Mouse (Mus musculus) limb, embryonic 12.5 days (tissue): ENCODE measurements at regions not wholly inside any gene's neighbourhood (a gene's known extent, or its start where the extent isn't known, plus 50 kb on each side); places are given as distances from the start of the nearest gene placed in this dataset.

Experiments
- ATAC-seq: fragments of 200-750 bp; cut with Nextera tagmentation; 2 replicates; pipeline ENCODE4 v1.8.0; 2017; ENCODE audit warnings: low read depth, moderate TSS enrichment; ENCODE audit not compliant: insufficient number of reproducible peaks, insufficient read depth, low FRiP score, low TSS enrichment
- H3K27ac ChIP-seq: fragments of 300-500 bp; sonication (generic); 2 replicates; pipeline ENCODE4 v1.5.1; 2016; ENCODE audit warnings: mild to moderate bottlenecking, moderate library complexity
- H3K27me3 ChIP-seq: fragments of 300-500 bp; sonication (generic); 2 replicates; pipeline ENCODE4 v1.6.1; 2016; ENCODE audit warnings: mild to moderate bottlenecking, moderate library complexity
- H3K36me3 ChIP-seq: fragments of 300-500 bp; sonication (generic); 2 replicates; pipeline ENCODE4 v1.6.1; 2016; ENCODE audit warnings: mild to moderate bottlenecking, moderate library complexity
- H3K4me1 ChIP-seq: fragments of 300-500 bp; sonication (generic); replicated peaks from 2 replicates; pipeline ENCODE4 v1.6.1; 2016
- H3K4me2 ChIP-seq: fragments of 300-500 bp; sonication (generic); 2 replicates; pipeline ENCODE4 v1.6.1; 2016; ENCODE audit warnings: mild to moderate bottlenecking, moderate library complexity
- H3K4me3 ChIP-seq: fragments of 300-500 bp; sonication (generic); replicated peaks from 2 replicates; pipeline ENCODE4 v1.5.1; 2016; ENCODE audit warnings: mild to moderate bottlenecking
- H3K9ac ChIP-seq: fragments of 300-500 bp; sonication (generic); replicated peaks from 2 replicates; pipeline ENCODE4 v1.6.1; 2016; ENCODE audit warnings: mild to moderate bottlenecking, moderate library complexity
- H3K9me3 ChIP-seq: fragments of 300-500 bp; sonication (generic); 2 replicates; pipeline ENCODE4 v1.6.1; 2016; ENCODE audit warnings: mild to moderate bottlenecking, moderate library complexity
- WGBS: fragments of 180-500 bp; shearing (Covaris S2); methylation state at CpG from one replicate; pipeline ENCODE4 v1.1.7; 2016; 5-methylcytosine and 5-hydroxymethylcytosine counted together

DNA sequence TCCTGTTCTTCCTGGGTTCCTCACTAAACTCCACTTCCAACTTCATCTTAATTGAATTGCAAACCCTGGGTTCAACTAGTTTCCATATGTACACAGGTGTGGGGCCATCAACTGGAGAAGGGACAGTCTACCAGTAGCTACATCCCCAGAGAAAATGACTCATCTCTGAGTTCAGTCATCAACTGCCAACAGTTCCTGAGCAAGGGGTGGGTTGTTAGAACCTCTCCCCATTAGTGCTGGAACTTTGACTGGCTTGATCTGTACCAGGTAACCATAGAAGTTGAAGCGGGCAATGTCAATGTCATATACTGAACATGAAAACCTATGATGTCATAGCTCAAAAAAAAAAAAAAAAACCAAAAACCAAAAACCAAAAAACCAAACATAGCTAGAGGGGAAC is 69.8 kb downstream of the Gm21750 start:
- no peak overlapping the region for H3K9ac ChIP-seq
- H3K27me3 ChIP-seq = no peaks in the 10 kb centered on the region
- no peak overlapping the region for H3K27ac ChIP-seq
- H3K4me2 ChIP-seq = no peak overlapping the region
- H3K4me1 ChIP-seq = no peaks in the 10 kb centered on the region
- H3K4me3 ChIP-seq = no peak overlapping the region
- H3K36me3 ChIP-seq = no peaks in the 10 kb centered on the region
- no peaks in the 10 kb centered on the region for H3K9me3 ChIP-seq
- ATAC-seq = no peak
- 91% methylated on average over 1 of the region's 1 CpGs for WGBS

DNA sequence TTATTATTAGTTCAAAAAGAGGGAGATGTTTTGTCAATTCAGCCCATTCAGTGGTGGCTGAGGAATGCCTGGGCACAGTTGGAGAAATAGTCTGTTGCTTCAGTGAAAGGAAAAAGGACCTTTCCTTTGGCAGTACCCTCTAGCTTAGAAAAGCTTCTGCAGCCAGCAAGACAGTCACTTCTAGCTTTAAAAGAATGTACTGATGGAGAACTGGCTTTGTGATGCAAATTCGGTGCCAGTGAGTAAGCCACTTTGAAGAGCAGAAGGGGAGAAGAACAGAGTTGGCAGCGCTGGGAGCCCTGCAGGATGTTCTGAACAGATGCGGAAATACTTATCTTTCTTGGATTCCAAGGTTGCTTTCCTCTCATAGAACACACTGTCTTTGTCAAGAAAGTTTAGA is 71.1 kb downstream of the Gm21750 start:
- no peaks in the 10 kb centered on the region for H3K9me3 ChIP-seq
- WGBS = 57% methylated on average over 3 of the region's 3 CpGs
- no peak for ATAC-seq

DNA sequence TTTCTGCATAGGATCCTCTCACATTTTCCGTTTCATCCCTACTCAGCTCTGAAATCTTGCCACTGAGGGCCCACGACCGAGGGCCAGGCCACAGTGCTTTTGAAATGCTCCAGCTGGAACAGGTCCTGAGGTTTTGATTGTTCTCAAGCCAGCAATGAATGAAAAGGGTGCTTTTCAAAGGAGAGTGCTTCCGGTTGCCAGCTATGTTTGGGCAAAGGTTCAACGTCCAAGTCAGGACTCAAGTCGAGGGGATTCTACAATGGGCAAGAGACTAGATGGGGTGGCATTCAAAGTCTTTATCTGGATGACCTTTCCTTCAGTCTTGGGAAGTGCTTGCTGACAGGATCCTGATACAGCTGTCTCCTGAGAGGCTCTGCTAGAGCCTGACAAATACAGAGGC is 89.8 kb downstream of the Gm21750 start:
- no peak for ATAC-seq
- no peaks in the 10 kb centered on the region for H3K27me3 ChIP-seq
- H3K9me3 ChIP-seq = no peaks in the 10 kb centered on the region
- no peak overlapping the region for H3K27ac ChIP-seq
- no peak overlapping the region for H3K4me3 ChIP-seq
- H3K4me1 ChIP-seq = no peaks in the 10 kb centered on the region
- H3K9ac ChIP-seq = no peak overlapping the region
- WGBS = 86% methylated on average over 6 of the region's 6 CpGs
- H3K4me2 ChIP-seq = no peak overlapping the region
- no peaks in the 10 kb centered on the region for H3K36me3 ChIP-seq

More for the DNA sequence above, 71.1 kb downstream of the Gm21750 start:
- no peak overlapping the region for H3K27ac ChIP-seq
- no peak overlapping the region for H3K4me3 ChIP-seq
- H3K36me3 ChIP-seq = no peaks in the 10 kb centered on the region
- no peaks in the 10 kb centered on the region for H3K27me3 ChIP-seq
- no peaks in the 10 kb centered on the region for H3K4me1 ChIP-seq
- no peak overlapping the region for H3K9ac ChIP-seq
- H3K4me2 ChIP-seq = no peak overlapping the region

DNA sequence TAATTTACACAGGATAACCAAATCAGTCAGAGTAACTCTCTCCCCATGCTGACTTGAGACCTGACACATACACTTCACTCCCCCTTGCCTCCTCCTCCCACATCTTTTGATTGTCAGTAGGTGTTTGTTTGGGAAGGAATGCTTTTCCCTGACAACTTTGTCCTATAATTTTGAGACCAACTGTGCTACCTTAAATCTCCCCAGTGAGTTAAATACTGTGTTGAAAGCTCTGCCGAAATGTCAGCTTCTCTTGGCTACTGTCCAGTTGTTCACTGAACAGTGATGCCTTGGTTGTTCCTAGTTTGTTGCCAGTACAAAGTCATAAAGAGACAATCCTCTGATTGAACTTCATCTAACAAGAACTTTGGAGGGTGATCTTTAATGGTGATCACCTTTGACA is 99.0 kb downstream of the Gm21750 start:
- no peaks in the 10 kb centered on the region for H3K36me3 ChIP-seq
- H3K4me3 ChIP-seq = no peak overlapping the region
- no peak overlapping the region for H3K27ac ChIP-seq
- H3K9me3 ChIP-seq = no peaks in the 10 kb centered on the region
- H3K9ac ChIP-seq = no peak overlapping the region
- H3K4me2 ChIP-seq = no peak overlapping the region
- WGBS = 56% methylated on average over 1 of the region's 1 CpGs
- no peak for ATAC-seq
- no peaks in the 10 kb centered on the region for H3K27me3 ChIP-seq
- H3K4me1 ChIP-seq = no peaks in the 10 kb centered on the region

DNA sequence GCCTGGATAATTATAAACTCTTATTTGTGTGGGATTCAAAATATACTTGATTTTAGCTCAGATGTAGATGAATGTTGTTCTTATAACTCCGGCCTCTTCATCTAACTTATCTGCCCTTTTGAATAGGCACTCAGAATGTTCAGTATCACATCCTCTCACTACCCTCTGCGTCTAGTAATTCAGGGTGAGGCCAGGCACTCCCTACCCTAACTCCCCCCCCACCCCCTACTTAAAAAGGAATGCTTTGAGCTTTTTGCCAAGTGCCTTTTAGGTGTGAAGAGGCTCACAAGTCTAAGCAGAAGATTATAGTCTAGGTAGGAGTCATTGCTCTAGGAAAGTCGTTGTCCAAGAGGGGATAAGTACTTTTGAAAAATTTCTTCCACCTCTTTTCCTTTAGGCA is 111.9 kb downstream of the Gm21750 start:
- ATAC-seq = no peak
- Histone ChIP-seq H3K36me3 (no peaks in the 10 kb centered on the region), H3K9ac (no peak overlapping the region), H3K4me3 (no peak overlapping the region), H3K9me3 (no peaks in the 10 kb centered on the region), H3K27me3 (no peaks in the 10 kb centered on the region), H3K4me2 (no peak overlapping the region), H3K4me1 (no peaks in the 10 kb centered on the region), H3K27ac (no peak overlapping the region)
- WGBS = 49% methylated on average over 3 of the region's 3 CpGs

DNA sequence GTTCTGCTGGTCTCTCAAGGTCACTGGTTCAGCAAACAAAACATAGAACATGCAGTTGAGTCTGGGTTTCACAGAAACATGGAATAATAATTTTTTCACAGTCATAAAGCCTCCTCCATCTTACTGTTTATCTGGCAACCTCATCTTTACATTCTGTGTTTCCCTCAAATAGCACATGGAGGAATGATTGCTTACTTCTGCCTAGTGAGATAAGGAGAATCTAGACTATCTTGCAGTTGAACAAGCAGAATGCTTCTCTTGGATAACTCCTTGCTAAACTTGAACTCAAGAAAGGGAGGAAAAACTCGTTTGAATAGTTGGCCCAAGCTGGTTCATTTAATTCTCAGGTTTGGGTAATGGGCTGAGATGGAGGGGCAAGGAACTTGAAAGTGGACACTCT is 112.8 kb downstream of the Gm21750 start:
- Histone ChIP-seq H3K27ac (no peak overlapping the region), H3K36me3 (no peaks in the 10 kb centered on the region), H3K4me3 (no peak overlapping the region), H3K27me3 (no peaks in the 10 kb centered on the region), H3K9ac (no peak overlapping the region), H3K4me2 (no peak overlapping the region), H3K4me1 (no peaks in the 10 kb centered on the region), H3K9me3 (no peaks in the 10 kb centered on the region)
- WGBS = 29% methylated on average over 1 of the region's 1 CpGs
- no peak for ATAC-seq

DNA sequence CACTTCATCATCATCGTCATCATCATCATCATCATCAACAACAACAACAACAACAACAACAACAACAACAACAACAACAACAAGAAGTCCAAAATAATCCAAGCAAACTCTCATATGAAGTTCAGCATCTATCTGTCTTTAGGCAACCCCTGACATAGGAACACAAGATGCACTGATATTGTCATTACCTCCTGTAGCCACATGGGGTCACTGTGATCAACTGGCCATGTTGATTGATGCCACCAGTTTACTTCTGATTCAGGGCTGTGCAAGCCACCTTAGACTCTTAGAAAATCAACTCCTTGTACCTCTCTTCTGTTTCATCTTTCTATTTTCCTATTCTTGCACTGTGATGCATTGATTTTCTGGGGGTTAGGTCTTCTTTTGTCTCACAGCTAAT is 115.0 kb downstream of the Gm21750 start:
- Histone ChIP-seq H3K27me3 (no peaks in the 10 kb centered on the region), H3K9ac (no peak overlapping the region), H3K36me3 (no peaks in the 10 kb centered on the region), H3K27ac (no peak overlapping the region), H3K4me1 (no peaks in the 10 kb centered on the region), H3K4me2 (no peak overlapping the region), H3K4me3 (no peak overlapping the region), H3K9me3 (no peaks in the 10 kb centered on the region)
- ATAC-seq = no peak
- 10% methylated on average over 1 of the region's 1 CpGs for WGBS

DNA sequence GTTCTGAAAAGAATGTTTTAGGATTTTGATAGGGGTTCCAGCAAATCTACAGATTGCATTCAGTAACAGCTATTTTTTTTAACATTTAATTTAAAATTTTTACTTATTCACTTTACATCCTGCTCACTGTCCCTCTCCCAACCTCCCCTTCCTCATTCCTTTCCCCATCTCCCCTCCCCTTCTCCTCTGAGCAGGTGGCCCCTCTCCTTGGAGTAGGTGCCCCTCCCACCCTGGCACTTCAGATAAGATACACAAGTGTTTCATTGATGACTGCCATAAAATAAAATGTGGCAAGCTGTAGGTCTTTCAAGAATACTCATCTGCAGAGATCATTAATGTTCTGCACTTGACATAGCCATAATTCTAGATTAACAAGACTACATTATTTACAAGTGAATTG is 146.1 kb downstream of the Gm21750 start:
- Histone ChIP-seq H3K27ac (no peak overlapping the region), H3K4me3 (no peak overlapping the region), H3K9me3 (no peaks in the 10 kb centered on the region), H3K4me2 (no peak overlapping the region), H3K36me3 (no peaks in the 10 kb centered on the region), H3K27me3 (no peaks in the 10 kb centered on the region), H3K9ac (no peak overlapping the region), H3K4me1 (no peaks in the 10 kb centered on the region)
- no peak for ATAC-seq

DNA sequence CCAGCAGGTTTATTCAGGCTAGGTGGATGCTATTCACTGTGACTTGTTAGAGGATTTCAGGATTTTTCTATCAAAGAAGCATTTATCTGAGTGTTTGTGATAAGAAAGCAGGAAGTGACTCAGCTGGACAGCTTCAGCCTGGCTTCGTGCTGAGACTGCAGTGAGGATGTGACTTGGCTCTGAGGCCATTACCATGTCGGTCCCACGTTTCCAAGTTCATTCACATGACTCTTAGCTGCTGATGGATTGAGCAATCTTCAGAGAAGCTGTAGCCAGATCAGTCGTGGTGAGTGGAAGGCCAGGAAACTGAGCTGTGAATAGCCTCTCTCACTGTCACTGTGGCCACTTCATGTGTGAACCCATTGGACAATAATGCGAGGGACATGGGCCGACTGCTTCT is 177.9 kb downstream of the Gm21750 start:
- no peaks in the 10 kb centered on the region for H3K4me1 ChIP-seq
- H3K36me3 ChIP-seq = no peaks in the 10 kb centered on the region
- H3K4me2 ChIP-seq = no peak overlapping the region
- H3K27ac ChIP-seq = no peak overlapping the region
- H3K27me3 ChIP-seq = no peaks in the 10 kb centered on the region
- 78% methylated on average over 6 of the region's 6 CpGs for WGBS
- H3K9ac ChIP-seq = no peak overlapping the region
- no peak overlapping the region for H3K4me3 ChIP-seq
- H3K9me3 ChIP-seq = no peaks in the 10 kb centered on the region
- no peak for ATAC-seq

DNA sequence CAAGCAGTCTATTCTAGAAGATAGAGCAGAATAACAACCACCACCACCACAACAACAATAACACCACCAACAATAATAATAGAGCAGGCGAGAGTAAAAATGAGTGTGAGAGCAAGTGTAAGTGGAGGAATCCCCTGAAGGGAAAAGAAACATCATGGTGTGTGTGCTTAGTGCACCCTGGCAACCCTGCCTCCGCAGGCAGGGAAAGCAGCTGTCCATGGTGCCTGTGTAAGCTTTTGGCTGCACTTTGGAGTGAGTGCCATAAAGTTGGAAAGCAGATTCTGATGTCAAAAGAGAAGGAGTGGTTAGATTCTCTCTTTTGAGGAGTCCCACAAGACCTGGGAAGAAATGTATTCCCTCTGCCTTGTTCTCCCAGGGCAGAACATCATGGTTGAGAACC is 200.8 kb downstream of the Gm21750 start:
- Histone ChIP-seq H3K4me2 (no peak overlapping the region), H3K9ac (no peak overlapping the region), H3K36me3 (no peaks in the 10 kb centered on the region), H3K4me3 (no peak overlapping the region), H3K9me3 (no peaks in the 10 kb centered on the region), H3K27me3 (no peaks in the 10 kb centered on the region), H3K27ac (no peak overlapping the region), H3K4me1 (no peaks in the 10 kb centered on the region)
- no peak for ATAC-seq
- whole genome bisulfite sequencing = 43% methylated on average over 2 of the region's 2 CpGs

DNA sequence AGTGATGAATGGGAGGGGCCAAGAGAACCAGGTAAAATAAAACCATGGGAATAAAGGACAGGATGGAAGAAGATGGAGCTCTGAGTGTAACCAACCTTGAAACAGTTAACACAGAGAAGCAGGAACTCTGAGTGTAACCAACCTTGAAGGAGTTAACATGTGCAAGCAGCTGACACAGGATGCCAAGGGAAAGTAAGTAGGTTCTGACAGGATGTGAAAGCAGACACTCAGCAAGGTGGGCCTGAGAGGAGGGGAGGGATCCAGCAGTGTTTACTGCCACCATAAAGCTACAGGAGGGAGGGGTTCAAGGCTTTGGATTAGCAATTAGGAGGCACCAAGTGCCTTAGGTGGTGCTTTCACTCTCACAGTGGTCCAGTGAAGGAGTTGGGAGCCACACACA is 213.3 kb downstream of the Gm21750 start:
- Histone ChIP-seq H3K27ac (no peak overlapping the region), H3K4me1 (peaks cover 5% of the 10 kb centered on the region), H3K4me2 (no peak overlapping the region), H3K9me3 (no peaks in the 10 kb centered on the region), H3K9ac (no peak overlapping the region), H3K27me3 (no peaks in the 10 kb centered on the region), H3K36me3 (no peaks in the 10 kb centered on the region), H3K4me3 (no peak overlapping the region)
- ATAC-seq = no peak

DNA sequence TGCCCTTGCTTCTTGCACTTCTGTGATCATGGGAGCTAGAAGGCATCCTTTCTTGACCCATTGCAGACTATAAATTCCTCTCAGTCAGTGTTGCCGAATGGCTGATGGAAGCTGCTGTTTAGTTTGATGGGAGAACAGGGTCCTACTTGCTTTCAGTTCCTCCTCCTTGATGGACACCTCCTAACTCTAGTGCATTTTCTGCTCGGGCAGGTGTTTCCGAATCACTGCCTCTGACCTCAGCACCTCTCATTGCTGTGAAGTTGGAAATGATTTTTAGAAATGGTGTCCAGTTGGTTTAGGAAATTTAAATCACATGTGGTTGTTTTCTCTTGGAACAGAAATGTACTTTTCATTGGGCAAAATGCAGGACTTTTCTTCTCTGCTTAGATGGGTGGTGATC is 214.9 kb downstream of the Gm21750 start:
- Histone ChIP-seq H3K9ac (no peak overlapping the region), H3K9me3 (no peaks in the 10 kb centered on the region), H3K4me3 (no peak overlapping the region), H3K4me2 (no peak overlapping the region), H3K36me3 (no peaks in the 10 kb centered on the region), H3K27ac (no peak overlapping the region), H3K4me1 (peaks cover 5% of the 10 kb centered on the region), H3K27me3 (no peaks in the 10 kb centered on the region)
- 75% methylated on average over 3 of the region's 3 CpGs for WGBS
- ATAC-seq = no peak

DNA sequence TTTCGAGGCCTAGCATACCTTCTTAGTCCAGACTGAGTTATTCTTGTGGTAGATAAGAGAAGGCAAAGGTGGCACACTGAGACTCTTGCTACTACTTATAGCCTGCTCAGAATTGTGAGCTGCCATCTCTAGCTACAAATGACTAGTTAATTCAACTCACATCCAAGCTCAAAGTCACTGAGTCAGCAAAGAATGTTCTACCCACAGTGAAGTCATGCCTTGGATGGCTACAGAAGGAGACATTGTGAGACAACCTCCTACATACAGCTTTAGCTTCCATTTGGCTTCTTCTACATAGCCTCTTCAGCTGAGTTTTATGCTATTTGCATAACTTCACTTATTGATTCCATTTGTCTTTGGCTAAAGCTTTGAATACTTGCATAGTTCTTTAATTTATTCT is 217.2 kb downstream of the Gm21750 start:
- no peak overlapping the region for H3K27ac ChIP-seq
- no peaks in the 10 kb centered on the region for H3K9me3 ChIP-seq
- H3K27me3 ChIP-seq = no peaks in the 10 kb centered on the region
- H3K4me2 ChIP-seq = no peak overlapping the region
- H3K36me3 ChIP-seq = no peaks in the 10 kb centered on the region
- peaks cover 5% of the 10 kb centered on the region for H3K4me1 ChIP-seq
- no peak for ATAC-seq
- no peak overlapping the region for H3K9ac ChIP-seq
- 91% methylated on average over 1 of the region's 1 CpGs for WGBS
- H3K4me3 ChIP-seq = no peak overlapping the region
